Mouse (Mus musculus) liver, adult 2 months (tissue): Measurements from ENCODE around the gene Vwa8. TPM values are rescaled to one million over a fixed set of nuclear protein-coding genes. Genes with fewer than 3 reads are reported as not detected.

Experiments
- DNase-seq: peaks from one replicate; pipeline ENCODE4 v3.0.0-alpha.2; 2011; ENCODE audit warnings: low read depth, low spot score; ENCODE audit errors: extremely low read depth
- H3K27ac ChIP-seq: fragments of 200-500 bp; replicated peaks from 2 replicates; pipeline ENCODE4 v1.5.1; 2012; ENCODE audit warnings: low read depth, mild to moderate bottlenecking, control low read depth, inconsistent platforms, low read length; ENCODE audit not compliant: insufficient read depth
- H3K27me3 ChIP-seq: fragments of 200-500 bp; 2 replicates; pipeline ENCODE4 v1.6.1; 2012; ENCODE audit warnings: mild to moderate bottlenecking, moderate library complexity, low read length, inconsistent platforms; ENCODE audit not compliant: control insufficient read depth, insufficient read depth
- H3K36me3 ChIP-seq: fragments of 200-500 bp; 2 replicates; pipeline ENCODE4 v1.6.1; 2012; ENCODE audit warnings: low read length, inconsistent platforms; ENCODE audit not compliant: control insufficient read depth, insufficient read depth
- H3K4me1 ChIP-seq: fragments of 200-500 bp; 2 replicates; pipeline ENCODE4 v1.6.1; 2011; ENCODE audit warnings: low read length; ENCODE audit not compliant: control insufficient read depth, insufficient read depth
- H3K4me3 ChIP-seq: fragments of 200-500 bp; 2 replicates; pipeline ENCODE4 v1.5.1; 2011; ENCODE audit warnings: low read depth, mild to moderate bottlenecking, control low read depth, low read length, moderate library complexity; ENCODE audit not compliant: insufficient read depth
- H3K79me2 ChIP-seq: fragments of 200-500 bp; 2 replicates; pipeline ENCODE4 v1.6.1; 2012; ENCODE audit warnings: inconsistent platforms, mild to moderate bottlenecking, low read length, moderate library complexity; ENCODE audit not compliant: control insufficient read depth, insufficient read depth
- H3K9ac ChIP-seq: fragments of 200-500 bp; 2 replicates; pipeline ENCODE4 v1.6.1; 2012; ENCODE audit warnings: low read depth, mild to moderate bottlenecking, control low read depth, inconsistent platforms, low read length
- CTCF ChIP-seq: fragments of 200-500 bp; IDR thresholded peaks from 2 replicates; pipeline ENCODE4 v1.5.1; 2011; ENCODE audit warnings: low read depth, low read length, control low read depth
- POLR2A ChIP-seq: fragments of 200-500 bp; IDR thresholded peaks from 2 replicates; pipeline ENCODE4 v1.6.1; 2011; ENCODE audit warnings: low read length, control low read depth; ENCODE audit not compliant: insufficient read depth; ENCODE audit errors: extremely low read depth
- WGBS: fragments of 180-500 bp; shearing (Covaris S2); methylation state at CpG from one replicate; pipeline ENCODE4 v1.1.7; 2018; 5-methylcytosine and 5-hydroxymethylcytosine counted together
- polyA plus RNA-seq: library from polyadenylated mRNA; depleted of rRNA; stranded (reverse); fragments of >200 nt; gene quantifications from 2 replicates; pipeline ENCODE4 v1.2.3, GENCODE M21; 2012
- total RNA-seq: library from RNA; depleted of rRNA; stranded (reverse); fragments of >200 nt; gene quantifications from 2 replicates; pipeline ENCODE4 v1.2.3, GENCODE M21; 2014

Gene Vwa8
- total and polyA plus RNA-seq, 2 experiments: 44.0 to 106 TPM

- Histone ChIP-seq H3K36me3 (peaks cover 19% of the 10 kb centered on the region), H3K27ac (no peak overlapping the region), H3K9ac (no peak overlapping the region), H3K79me2 (no peaks in the 10 kb centered on the region), H3K27me3 (no peaks in the 10 kb centered on the region), H3K4me3 (no peak overlapping the region), H3K4me1 (no peaks in the 10 kb centered on the region)
- DNase-seq: no peak
- TF ChIP-seq CTCF: no peak
- TF ChIP-seq POLR2A: no peak
- 83% methylated on average over 11 of the region's 11 CpGs for WGBS
These were observed 357.4 kb downstream of the Vwa8 start for GRCm38 (mm10) chr14:79206210-79206609.

DNA sequence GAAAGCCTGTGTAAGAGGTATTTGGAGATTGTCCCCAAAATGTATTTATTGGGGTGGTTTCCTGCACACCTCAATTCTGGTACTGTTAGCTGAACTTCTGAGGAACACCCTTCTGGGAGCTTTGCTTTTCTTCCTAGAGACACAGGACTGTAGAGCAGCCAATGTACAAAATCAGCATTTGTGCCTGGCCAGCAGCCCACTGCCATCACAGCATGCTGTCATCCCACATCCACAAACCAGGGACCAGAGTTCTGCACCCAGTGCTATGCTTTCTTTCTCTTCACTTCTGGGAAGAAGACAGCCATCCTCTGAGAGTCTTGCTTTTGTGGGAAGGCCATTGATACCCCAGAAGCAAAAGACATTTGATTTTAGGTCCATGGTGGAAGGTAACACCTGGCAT is 359.6 kb downstream of the Vwa8 start:
- no peak for TF ChIP-seq CTCF
- no peak for TF ChIP-seq POLR2A
- no peak for DNase-seq
- no peak overlapping the region for H3K4me3 ChIP-seq

DNA sequence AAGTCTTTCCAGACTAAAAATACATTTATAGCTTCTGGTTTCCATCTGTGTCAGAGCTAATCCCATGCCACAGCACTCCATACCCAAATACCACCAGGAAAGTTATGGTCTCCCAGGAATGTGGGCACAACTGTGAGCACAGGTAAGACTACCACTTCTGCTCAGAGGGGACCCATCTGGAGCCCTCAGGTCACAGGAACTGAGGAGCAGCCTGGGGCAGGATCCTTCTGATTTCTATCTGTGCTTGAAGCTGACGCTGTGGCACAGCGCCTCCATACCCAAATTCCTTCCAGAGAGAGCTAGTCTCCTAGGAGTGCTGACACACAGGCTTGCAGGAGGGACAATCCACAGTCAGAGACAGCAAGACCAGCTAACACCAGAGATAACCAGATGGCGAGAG is 361.0 kb downstream of the Vwa8 start:
- no peak overlapping the region for H3K9ac ChIP-seq
- no peaks in the 10 kb centered on the region; the same call in 1 of the 2 replicates for H3K27me3 ChIP-seq
- no peak overlapping the region for H3K4me3 ChIP-seq
- WGBS: 92% methylated on average over 3 of the region's 3 CpGs
- no peaks in the 10 kb centered on the region for H3K79me2 ChIP-seq
- no peak for TF ChIP-seq CTCF
- no peak for TF ChIP-seq POLR2A
- no peak overlapping the region for H3K27ac ChIP-seq
- DNase-seq: no peak
- no peaks in the 10 kb centered on the region; the same call in 1 of the 2 replicates for H3K36me3 ChIP-seq
- H3K4me1 ChIP-seq: no peaks in the 10 kb centered on the region

More for the DNA sequence above, 359.6 kb downstream of the Vwa8 start:
- H3K9ac ChIP-seq: no peak overlapping the region
- H3K4me1 ChIP-seq: no peaks in the 10 kb centered on the region
- no peaks in the 10 kb centered on the region for H3K79me2 ChIP-seq
- no peak overlapping the region for H3K27ac ChIP-seq
- H3K27me3 ChIP-seq: no peaks in the 10 kb centered on the region
- H3K36me3 ChIP-seq: peaks cover 3% of the 10 kb centered on the region; the same call in 1 of the 2 replicates

- DNase-seq: no peak
- Histone ChIP-seq H3K27me3 (no peaks in the 10 kb centered on the region; the same call in 1 of the 2 replicates), H3K4me1 (no peaks in the 10 kb centered on the region), H3K27ac (no peak overlapping the region), H3K79me2 (no peaks in the 10 kb centered on the region), H3K4me3 (no peak overlapping the region), H3K36me3 (no peaks in the 10 kb centered on the region), H3K9ac (no peak overlapping the region)
- 72% methylated on average over 11 of the region's 11 CpGs for WGBS
- TF ChIP-seq CTCF (no peak), POLR2A (no peak)
These were observed 363.6 kb downstream of the Vwa8 start for GRCm38 (mm10) chr14:79212380-79212991.

DNA sequence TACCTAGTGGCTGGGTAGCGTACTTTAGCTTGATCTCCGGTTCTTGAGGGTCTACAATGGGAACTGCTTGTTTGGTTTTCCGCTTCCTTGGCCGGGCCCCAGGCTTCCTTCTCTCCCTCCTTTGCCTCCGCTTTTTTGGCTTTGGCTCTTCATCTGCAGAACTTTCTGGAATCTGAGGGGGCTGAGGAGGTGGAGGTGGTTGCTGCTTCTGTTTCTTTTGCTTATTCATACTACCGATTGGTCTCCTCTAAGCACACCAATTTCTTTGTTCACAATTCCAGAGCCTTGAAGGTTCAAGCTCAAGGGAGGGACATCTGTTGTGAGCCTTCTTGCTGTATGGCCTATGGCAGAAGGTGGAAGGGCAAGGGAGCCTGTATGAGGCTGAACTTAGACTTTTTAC is 365.3 kb downstream of the Vwa8 start:
- no peak for DNase-seq
- WGBS: 94% methylated on average over 6 of the region's 6 CpGs
- TF ChIP-seq POLR2A: no peak
- no peak for TF ChIP-seq CTCF
- Histone ChIP-seq H3K27me3 (no peaks in the 10 kb centered on the region; the same call in 1 of the 2 replicates), H3K27ac (no peak overlapping the region), H3K9ac (no peak overlapping the region), H3K4me3 (no peak overlapping the region), H3K36me3 (no peaks in the 10 kb centered on the region), H3K79me2 (no peaks in the 10 kb centered on the region), H3K4me1 (no peaks in the 10 kb centered on the region)

- WGBS: 67% methylated on average over 8 of the region's 8 CpGs
- no peak for DNase-seq
- Histone ChIP-seq H3K4me1 (no peaks in the 10 kb centered on the region), H3K4me3 (no peak overlapping the region), H3K36me3 (no peaks in the 10 kb centered on the region), H3K27me3 (no peaks in the 10 kb centered on the region; the same call in 1 of the 2 replicates), H3K79me2 (no peaks in the 10 kb centered on the region), H3K9ac (no peak overlapping the region), H3K27ac (no peak overlapping the region)
- TF ChIP-seq POLR2A (no peak), CTCF (no peak)
These were observed 365.9 kb downstream of the Vwa8 start for GRCm38 (mm10) chr14:79214660-79215249.
